Mouse (Mus musculus): ENCODE results near the gene Ajm1.

GRCm38 (mm10) chr2:25628738-25629137 lies 47.2 kb upstream of the Ajm1 start:
- TF ChIP-seq CTCF (IDR thresholded peaks at IDR 0.05; ENCODE audit: low read depth): no peak
- TF ChIP-seq EP300 (optimal IDR thresholded peaks at IDR 0.05): no peak

Data from stomach, postnatal 0 days (tissue).